Mouse (Mus musculus) cerebellum, adult 2 months (tissue): Measurements from ENCODE around the gene Nlgn1.

ENCODE experiments used
- CTCF ChIP-seq: fragments of 200-500 bp; IDR thresholded peaks from 2 replicates; pipeline ENCODE4 v1.5.1; 2011; ENCODE audit warnings: low read depth, mild to moderate bottlenecking, control low read depth, low read length, moderate library complexity, borderline replicate concordance; ENCODE audit not compliant: insufficient read depth
- POLR2A ChIP-seq: fragments of 200-500 bp; IDR thresholded peaks from 2 replicates; pipeline ENCODE4 v1.6.1; 2011; ENCODE audit warnings: low read length, control low read depth, borderline replicate concordance; ENCODE audit not compliant: insufficient read depth

DNA sequence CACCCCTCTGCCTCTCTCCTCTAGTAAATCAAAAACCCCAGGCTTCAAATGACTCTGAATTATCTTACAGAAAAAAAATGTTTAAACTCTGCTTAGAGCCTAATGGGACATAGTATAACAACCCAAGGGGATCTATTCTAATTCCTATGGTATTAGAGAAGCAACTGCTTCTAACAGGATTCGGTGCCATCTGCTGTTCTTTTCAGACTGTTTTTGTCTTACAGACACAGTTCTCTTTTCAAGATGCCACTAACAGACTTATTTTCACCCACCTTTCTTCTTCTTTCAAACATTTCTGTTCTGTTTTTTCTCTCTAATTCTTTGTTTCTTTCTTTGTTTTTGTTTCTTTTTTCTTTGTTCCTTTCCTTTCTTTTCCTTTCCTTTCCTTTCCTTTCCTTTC lies 635.0 kb downstream of the Nlgn1 start:
- no peak for TF ChIP-seq CTCF
- no peak for TF ChIP-seq POLR2A
